Mouse (Mus musculus): ENCODE measurements at regions not wholly inside any gene's neighbourhood (a gene's known extent, or its start where the extent isn't known, plus 50 kb on each side); places are given as distances from the start of the nearest gene placed in this dataset.

DNA sequence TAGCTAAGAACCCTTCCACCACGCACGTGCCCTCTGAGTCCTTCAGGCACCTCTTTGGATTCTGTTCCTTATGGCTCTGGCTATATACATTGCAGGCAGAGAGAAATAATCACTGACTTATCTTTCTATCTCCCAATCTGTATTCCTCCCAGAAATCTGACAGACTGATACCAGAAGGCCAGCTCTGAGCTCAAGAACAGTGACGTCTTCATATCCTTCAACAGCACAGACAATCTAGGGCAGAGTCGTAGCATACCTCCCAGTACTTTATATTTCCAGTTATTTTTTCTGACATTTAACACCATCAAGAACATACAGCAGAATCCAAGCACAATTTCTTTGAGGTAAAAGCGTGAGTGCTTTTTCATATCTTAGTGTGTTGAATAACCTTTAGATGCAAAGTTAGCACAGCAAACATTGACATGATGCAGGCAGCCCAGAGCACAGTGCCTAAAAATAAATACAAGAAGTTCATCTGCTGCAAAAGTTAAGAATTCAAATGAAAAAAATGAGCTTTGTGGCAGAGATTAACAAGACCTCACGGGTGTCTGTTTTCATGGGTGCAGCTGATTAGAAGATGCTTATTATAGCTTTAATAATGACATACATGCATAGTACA is 358.1 kb upstream of the Satb1 start:
- Histone ChIP-seq H3K27me3 (no peaks in the 10 kb centered on the region), H3K4me2 (replicated peaks) (no peak overlapping the region), H3K36me3 (no peaks in the 10 kb centered on the region), H3K27ac (replicated peaks) (no peak overlapping the region), H3K9me3 (no peaks in the 10 kb centered on the region), H3K9ac (replicated peaks) (no peak overlapping the region), H3K4me1 (no peaks in the 10 kb centered on the region), H3K4me3 (no peak overlapping the region)
- no peak for ATAC-seq (replicated peaks)
- WGBS, result 93% methylated on average over 6 of the region's 6 CpGs

DNA sequence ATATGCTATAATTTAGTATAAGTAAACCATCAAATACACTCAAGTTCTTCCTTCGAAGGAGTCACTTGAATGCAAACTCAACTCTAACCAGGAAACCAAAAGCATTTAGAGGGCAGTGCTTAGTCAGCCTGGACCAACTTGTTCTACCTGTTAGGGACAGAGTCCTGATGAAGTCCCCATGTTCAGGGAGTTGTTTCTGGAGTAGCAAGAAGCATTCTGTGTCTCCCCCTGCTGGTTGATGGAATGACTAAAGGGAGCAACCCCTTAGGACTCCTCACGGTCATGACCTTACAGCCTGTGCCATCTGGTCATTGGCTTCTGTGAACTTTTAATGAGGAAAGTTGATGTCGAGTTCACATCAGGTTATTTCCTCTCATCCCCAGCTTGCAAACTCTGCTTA is 349.6 kb upstream of the Satb1 start:
- H3K9me3 ChIP-seq, result no peaks in the 10 kb centered on the region
- H3K4me1 ChIP-seq, result no peaks in the 10 kb centered on the region
- no peak overlapping the region for H3K27ac ChIP-seq (replicated peaks)
- no peak overlapping the region for H3K4me3 ChIP-seq
- ATAC-seq (replicated peaks), result no peak
- no peaks in the 10 kb centered on the region for H3K27me3 ChIP-seq
- H3K36me3 ChIP-seq, result no peaks in the 10 kb centered on the region
- H3K4me2 ChIP-seq (replicated peaks), result no peak overlapping the region
- H3K9ac ChIP-seq (replicated peaks), result no peak overlapping the region
- 53% methylated on average over 3 of the region's 3 CpGs for WGBS

DNA sequence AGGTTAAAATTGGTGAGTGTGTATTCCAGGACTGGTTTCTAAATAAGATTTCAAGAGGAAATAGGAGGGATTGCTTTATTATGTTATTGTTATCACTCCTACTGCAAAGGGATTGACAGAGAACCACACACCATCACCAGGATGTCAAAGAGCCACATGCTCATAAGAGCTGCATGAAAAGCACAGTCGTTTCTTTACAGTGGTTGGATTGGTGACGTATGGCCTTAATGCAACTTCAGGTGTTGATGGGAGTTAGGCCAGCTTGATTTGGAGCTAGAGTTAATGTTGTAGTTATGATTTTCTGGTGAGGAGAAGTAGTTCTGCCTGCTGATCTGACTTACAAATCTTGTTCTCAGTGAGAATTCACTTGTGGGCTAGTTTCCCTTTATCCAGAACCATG is 344.9 kb upstream of the Satb1 start:
- no peak overlapping the region for H3K27ac ChIP-seq (replicated peaks)
- H3K9me3 ChIP-seq, result no peaks in the 10 kb centered on the region
- H3K4me3 ChIP-seq, result no peak overlapping the region
- H3K9ac ChIP-seq (replicated peaks), result no peak overlapping the region
- H3K4me2 ChIP-seq (replicated peaks), result no peak overlapping the region
- H3K36me3 ChIP-seq, result no peaks in the 10 kb centered on the region
- no peaks in the 10 kb centered on the region for H3K27me3 ChIP-seq
- 84% methylated on average over 2 of the region's 2 CpGs for WGBS
- ATAC-seq (replicated peaks), result no peak
- H3K4me1 ChIP-seq, result no peaks in the 10 kb centered on the region

DNA sequence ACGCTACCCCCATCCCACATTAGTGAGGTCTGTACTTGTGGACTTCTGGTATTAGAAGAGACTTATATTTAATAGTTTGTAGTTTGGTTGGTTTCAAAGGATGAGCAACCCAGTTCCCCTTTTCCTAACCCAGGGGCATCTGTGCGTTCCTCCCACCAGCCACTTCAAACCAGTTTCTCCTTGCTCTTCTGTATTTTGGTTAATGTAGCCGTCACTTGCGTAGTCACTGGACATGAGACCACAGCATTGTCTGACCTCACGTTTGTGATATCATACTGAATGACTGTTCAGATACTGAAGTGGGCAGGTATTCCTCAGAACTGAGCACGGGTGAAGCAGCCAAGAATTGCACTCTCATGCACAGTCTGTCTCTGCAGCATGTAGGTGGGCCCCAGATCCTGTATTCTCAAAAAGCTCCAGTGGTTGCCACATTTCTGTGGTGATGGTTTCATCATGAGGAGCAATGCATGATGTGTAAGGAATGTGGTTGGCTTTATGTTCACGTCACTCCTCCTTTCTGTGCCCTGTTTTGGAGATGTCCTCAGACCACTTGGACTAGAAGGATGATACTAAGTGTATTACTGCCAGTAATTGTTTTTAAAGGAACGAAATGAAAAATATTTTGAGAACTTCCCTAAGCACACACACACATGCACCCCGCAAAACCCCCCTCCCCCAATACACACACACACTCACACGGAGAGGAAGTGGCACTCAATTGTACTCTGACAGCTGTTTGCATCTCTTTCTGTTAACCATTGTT is 335.2 kb upstream of the Satb1 start:
- H3K27me3 ChIP-seq, result no peaks in the 10 kb centered on the region
- WGBS, result 91% methylated on average over 10 of the region's 10 CpGs
- no peak overlapping the region for H3K4me2 ChIP-seq (replicated peaks)
- ATAC-seq (replicated peaks), result no peak
- no peaks in the 10 kb centered on the region for H3K9me3 ChIP-seq
- no peak overlapping the region for H3K9ac ChIP-seq (replicated peaks)
- H3K4me1 ChIP-seq, result no peaks in the 10 kb centered on the region
- H3K4me3 ChIP-seq, result no peak overlapping the region
- H3K27ac ChIP-seq (replicated peaks), result no peak overlapping the region
- H3K36me3 ChIP-seq, result no peaks in the 10 kb centered on the region

DNA sequence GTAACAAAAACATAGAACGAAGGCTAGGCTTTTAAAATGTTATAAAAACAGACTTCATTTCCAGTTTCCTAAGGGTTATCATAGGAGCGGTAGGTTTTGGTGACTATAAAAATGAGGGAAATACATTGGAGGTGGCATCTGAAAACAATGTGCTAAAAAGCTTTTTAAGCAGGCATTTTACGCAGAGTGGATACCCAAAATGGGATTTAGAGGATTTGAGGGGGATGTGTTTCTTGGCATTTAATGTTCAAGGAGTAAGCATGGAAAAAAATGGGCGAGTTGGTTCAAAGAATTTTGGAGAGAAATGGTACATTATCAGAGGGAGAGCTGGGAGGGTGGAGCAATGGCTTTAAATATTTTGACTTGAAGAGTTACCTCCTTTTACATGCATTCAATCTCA is 334.6 kb upstream of the Satb1 start:
- no peaks in the 10 kb centered on the region for H3K9me3 ChIP-seq
- no peaks in the 10 kb centered on the region for H3K36me3 ChIP-seq
- H3K4me1 ChIP-seq, result no peaks in the 10 kb centered on the region
- no peaks in the 10 kb centered on the region for H3K27me3 ChIP-seq
- H3K27ac ChIP-seq (replicated peaks), result no peak overlapping the region
- whole genome bisulfite sequencing, result 81% methylated on average over 4 of the region's 4 CpGs
- H3K9ac ChIP-seq (replicated peaks), result no peak overlapping the region
- no peak overlapping the region for H3K4me3 ChIP-seq
- no peak overlapping the region for H3K4me2 ChIP-seq (replicated peaks)
- no peak for ATAC-seq (replicated peaks)

DNA sequence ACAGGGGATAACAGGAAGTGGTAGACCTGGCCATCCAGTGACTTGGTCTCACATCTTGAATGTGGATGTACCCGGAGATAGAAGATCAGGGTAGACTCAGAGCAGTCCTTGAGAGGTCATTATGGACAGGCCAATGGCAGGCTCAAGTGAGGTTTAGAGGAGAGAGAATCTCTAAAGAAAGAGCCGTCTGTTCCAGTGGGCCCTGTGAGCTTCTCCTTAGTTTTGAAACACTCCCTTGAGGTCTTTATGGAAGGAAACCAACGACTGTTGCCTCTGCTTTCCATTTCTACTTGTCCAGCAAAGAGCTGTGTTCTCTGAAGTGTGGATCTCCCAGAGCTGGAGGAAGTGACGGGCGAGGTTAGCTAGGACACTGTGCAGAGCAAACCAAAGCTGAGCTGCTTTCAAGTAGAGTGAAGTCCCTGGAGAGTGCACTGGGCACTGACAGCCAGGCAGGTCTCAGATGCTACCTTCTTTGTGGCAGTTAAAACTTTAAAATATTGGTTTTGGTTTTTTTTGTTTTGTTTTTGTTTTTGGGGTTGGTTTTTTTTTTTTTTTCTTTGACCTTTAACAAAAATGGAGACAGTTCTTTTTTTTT is 332.9 kb upstream of the Satb1 start:
- no peak overlapping the region for H3K4me3 ChIP-seq
- WGBS, result 85% methylated on average over 5 of the region's 5 CpGs
- H3K27me3 ChIP-seq, result no peaks in the 10 kb centered on the region
- no peaks in the 10 kb centered on the region for H3K4me1 ChIP-seq
- no peak overlapping the region for H3K9ac ChIP-seq (replicated peaks)
- no peak overlapping the region for H3K4me2 ChIP-seq (replicated peaks)
- H3K36me3 ChIP-seq, result no peaks in the 10 kb centered on the region
- no peak for ATAC-seq (replicated peaks)
- H3K27ac ChIP-seq (replicated peaks), result no peak overlapping the region
- no peaks in the 10 kb centered on the region for H3K9me3 ChIP-seq

DNA sequence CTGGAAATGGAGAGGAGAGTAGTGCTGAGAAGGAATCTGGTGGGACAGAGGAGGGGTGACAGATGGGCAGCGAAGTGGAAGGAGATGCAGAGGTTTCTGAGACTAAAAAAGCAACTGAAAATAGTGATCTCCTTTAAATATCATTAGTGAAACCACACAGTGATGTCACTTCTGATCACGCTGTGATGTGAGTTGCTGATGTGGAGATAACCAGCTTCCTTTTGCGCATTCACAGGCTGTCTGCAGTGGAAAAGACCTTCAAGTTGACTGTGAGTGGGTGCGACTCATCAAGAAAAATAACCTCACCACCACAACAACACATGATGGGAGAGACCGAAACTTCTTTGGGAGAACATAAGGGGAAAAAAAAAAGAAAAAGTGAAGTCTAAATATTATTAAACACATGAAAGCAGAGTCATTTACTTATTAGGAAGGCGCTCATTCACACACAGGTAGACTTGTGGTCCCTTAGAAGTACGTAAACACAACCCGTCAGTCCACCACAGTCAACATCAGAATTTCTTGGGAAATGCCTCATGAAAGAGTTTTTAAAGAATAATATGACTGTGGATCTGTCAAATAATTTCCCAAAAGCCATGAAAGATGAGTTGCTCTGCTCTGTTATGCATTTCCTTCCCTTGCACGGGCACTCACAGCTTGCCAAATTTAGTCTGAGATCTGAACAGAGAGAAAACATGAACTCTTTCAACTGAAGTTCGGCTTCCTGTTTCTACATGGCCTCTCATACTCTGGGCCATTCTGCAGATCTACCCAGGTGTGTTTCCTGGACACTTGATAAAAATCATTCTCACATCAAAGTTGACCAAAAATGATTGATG is 329.7 kb upstream of the Satb1 start:
- WGBS, result 92% methylated on average over 10 of the region's 10 CpGs
- Histone ChIP-seq H3K27me3 (no peaks in the 10 kb centered on the region), H3K27ac (replicated peaks) (no peak overlapping the region), H3K4me2 (replicated peaks) (no peak overlapping the region), H3K4me1 (no peaks in the 10 kb centered on the region), H3K36me3 (no peaks in the 10 kb centered on the region), H3K9me3 (no peaks in the 10 kb centered on the region), H3K4me3 (no peak overlapping the region), H3K9ac (replicated peaks) (no peak overlapping the region)
- ATAC-seq (replicated peaks), result no peak

DNA sequence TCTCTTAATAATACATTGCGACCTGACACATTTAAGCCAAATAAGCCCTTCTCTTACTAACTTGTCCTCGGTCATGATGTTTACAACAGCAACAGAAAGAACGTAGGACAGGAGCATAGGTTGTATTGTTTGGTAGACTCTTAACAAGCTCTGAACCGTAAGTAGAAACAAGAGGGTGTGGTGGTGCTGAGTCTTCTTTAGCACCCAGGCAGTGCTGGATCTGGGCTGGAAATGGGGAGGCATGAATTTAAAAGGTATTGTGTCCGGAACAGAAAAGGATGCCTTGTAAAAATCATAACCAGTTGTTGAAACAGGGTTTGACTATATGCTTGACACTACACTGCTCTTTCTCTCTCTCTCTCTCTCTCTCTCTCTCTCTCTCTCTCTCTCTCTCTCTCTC is 317.4 kb upstream of the Satb1 start:
- Histone ChIP-seq H3K9ac (replicated peaks) (no peak overlapping the region), H3K4me1 (no peaks in the 10 kb centered on the region), H3K27ac (replicated peaks) (no peak overlapping the region), H3K36me3 (no peaks in the 10 kb centered on the region), H3K9me3 (no peaks in the 10 kb centered on the region), H3K4me2 (replicated peaks) (no peak overlapping the region), H3K27me3 (no peaks in the 10 kb centered on the region), H3K4me3 (no peak overlapping the region)
- WGBS, result 93% methylated on average over 5 of the region's 5 CpGs
- ATAC-seq (replicated peaks), result no peak

DNA sequence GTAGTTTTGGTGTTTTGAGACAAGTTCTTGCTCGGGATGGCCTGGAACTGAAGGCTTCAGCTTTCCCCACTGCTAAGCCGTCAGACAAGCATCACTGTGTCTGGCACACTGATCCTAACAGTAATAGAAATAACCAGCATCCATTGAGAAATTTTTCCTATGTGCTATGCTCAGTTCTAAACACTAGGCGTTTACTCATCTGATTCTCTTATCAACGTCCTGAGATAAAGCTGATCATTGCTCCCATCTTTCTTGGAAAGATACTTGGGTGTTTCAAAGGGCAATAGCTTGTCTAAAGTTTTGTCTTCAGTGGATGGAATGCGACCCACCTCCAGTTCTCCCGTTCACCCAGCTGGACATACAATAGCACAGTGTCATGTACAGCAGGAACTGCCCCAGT is 316.7 kb upstream of the Satb1 start:
- no peak overlapping the region for H3K9ac ChIP-seq (replicated peaks)
- H3K27me3 ChIP-seq, result no peaks in the 10 kb centered on the region
- ATAC-seq (replicated peaks), result no peak
- H3K36me3 ChIP-seq, result no peaks in the 10 kb centered on the region
- 88% methylated on average over 6 of the region's 6 CpGs for WGBS
- no peak overlapping the region for H3K4me2 ChIP-seq (replicated peaks)
- H3K4me1 ChIP-seq, result no peaks in the 10 kb centered on the region
- H3K4me3 ChIP-seq, result no peak overlapping the region
- no peaks in the 10 kb centered on the region for H3K9me3 ChIP-seq
- no peak overlapping the region for H3K27ac ChIP-seq (replicated peaks)

DNA sequence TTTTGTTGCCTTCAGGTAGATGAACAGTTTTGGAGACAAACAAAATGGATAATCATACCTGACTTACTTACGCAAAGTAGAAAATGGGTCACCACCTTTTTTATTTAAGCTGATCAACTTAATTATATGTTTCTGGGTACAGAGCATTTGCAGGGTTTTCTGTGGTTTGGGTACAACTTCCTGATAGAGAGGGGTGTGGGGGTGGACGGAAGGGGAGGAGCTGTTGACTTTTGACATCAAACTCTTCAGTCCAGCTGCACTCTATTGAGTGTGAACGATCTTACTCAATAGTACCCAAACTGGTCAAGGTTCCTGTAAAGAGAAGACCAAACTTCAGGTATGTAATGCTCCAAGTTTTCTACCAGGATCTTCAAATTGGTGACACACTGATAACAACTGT is 316.0 kb upstream of the Satb1 start:
- Histone ChIP-seq H3K9me3 (no peaks in the 10 kb centered on the region), H3K9ac (replicated peaks) (no peak overlapping the region), H3K4me1 (no peaks in the 10 kb centered on the region), H3K36me3 (no peaks in the 10 kb centered on the region), H3K4me3 (no peak overlapping the region), H3K27ac (replicated peaks) (no peak overlapping the region), H3K4me2 (replicated peaks) (no peak overlapping the region), H3K27me3 (no peaks in the 10 kb centered on the region)
- no peak for ATAC-seq (replicated peaks)
- WGBS, result 92% methylated on average over 3 of the region's 3 CpGs

DNA sequence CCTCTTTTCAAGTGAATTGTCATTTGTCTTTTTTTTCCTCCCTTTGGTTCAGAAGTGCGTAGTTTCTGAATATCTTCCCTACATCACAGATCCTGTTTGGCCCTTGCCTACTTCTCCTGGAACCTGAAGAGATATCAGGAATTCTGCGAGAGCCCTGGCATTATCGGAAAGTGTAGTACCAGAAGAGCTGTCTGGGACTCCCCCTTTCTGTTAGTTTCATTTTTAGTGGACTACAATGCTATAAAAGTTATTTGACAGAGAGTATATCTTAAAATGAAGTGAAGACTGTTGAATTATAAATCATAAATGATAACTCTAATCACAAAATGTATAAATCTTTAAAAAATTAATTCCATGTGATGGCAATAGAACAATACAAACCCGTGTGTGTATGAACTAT is 270.8 kb upstream of the Satb1 start:
- no peak for ATAC-seq (replicated peaks)
- Histone ChIP-seq H3K36me3 (no peaks in the 10 kb centered on the region), H3K4me2 (replicated peaks) (no peak overlapping the region), H3K27me3 (no peaks in the 10 kb centered on the region), H3K4me1 (no peaks in the 10 kb centered on the region), H3K4me3 (no peak overlapping the region), H3K9me3 (no peaks in the 10 kb centered on the region), H3K27ac (replicated peaks) (no peak overlapping the region), H3K9ac (replicated peaks) (no peak overlapping the region)
- WGBS, result 93% methylated on average over 4 of the region's 4 CpGs

DNA sequence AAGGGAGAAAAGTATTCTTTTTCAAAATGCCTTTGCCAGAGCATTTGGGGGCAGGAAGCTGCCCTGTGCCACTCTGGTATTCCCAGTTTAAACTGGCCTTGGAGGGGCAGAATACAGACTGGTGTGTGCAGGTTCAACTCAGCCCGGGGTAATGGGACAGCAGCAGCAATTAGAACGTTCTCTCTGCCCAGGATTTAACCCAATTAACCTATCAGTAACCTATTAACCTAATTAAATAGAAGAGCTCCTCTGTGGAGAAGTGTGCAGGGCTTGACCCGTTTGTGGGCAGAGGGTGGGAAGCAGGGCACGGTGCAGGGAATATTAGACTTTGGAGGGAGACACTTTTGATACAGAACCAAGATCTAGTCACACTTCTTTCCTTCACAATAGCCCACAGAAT is 252.7 kb upstream of the Satb1 start:
- 18% methylated on average over 4 of the region's 4 CpGs for WGBS
- Histone ChIP-seq H3K9ac (replicated peaks) (no peak overlapping the region), H3K9me3 (no peaks in the 10 kb centered on the region), H3K4me2 (replicated peaks) (no peak overlapping the region), H3K27ac (replicated peaks) (no peak overlapping the region), H3K27me3 (no peaks in the 10 kb centered on the region), H3K4me1 (no peaks in the 10 kb centered on the region), H3K36me3 (no peaks in the 10 kb centered on the region), H3K4me3 (no peak overlapping the region)
- no peak for ATAC-seq (replicated peaks)

All from forebrain, embryonic 15.5 days (tissue).